Comparison of ENCODE assay signal across 15 mouse cellular contexts in genomic region chr9:120771896-120772530, GRCm38 (mm10).
DNase-seq lines count a peak whose midpoint lies in the region; ATAC-seq lines count a peak whose summit lies in the region.
"Had no signal": no experiment of that assay in that cellular context is flagged by ENCODE, and none has a peak within 500 bp of the region (broad histone marks: within the 10 kb centered on the region; RNA-seq: fewer than 3 reads in every experiment).

No protein-coding gene starts in this region.

- H3K36me3 ChIP-seq in intestine, embryonic 16.5 days (ENCODE audit: control insufficient read depth, insufficient read depth, low read length): no peaks in the 10 kb centered on the region
- H3K36me3 ChIP-seq: midbrain, embryonic 13.5 days had no signal

- peaks cover 55% of the 10 kb centered on the region for H3K4me1 ChIP-seq in intestine, embryonic 16.5 days (ENCODE audit: control insufficient read depth, insufficient read depth, low read length)

- H3K27ac ChIP-seq in intestine, embryonic 16.5 days (ENCODE audit: low read length): peak overlapping the region; percentile 87
- H3K27ac ChIP-seq: forebrain, embryonic 13.5 days; macrophage; midbrain, embryonic 13.5 days had no signal

- no peak overlapping the region for H3K4me3 ChIP-seq in intestine, embryonic 16.5 days (ENCODE audit: low read length)
- H3K4me3 ChIP-seq: forebrain, embryonic 13.5 days; midbrain, embryonic 13.5 days had no signal

- ATAC-seq in intestine, embryonic 16.5 days: no peak
- ATAC-seq: forebrain, embryonic 13.5 days; midbrain, embryonic 13.5 days had no signal

- no peak overlapping the region for H3K4me2 ChIP-seq in intestine, embryonic 16.5 days (ENCODE audit: low read depth, low read length)
- H3K4me2 ChIP-seq: forebrain, embryonic 13.5 days; midbrain, embryonic 13.5 days had no signal

- intact Hi-C loops in heart, postnatal 10 days (cut with DNase I): loop anchor here (10.0 kb wide), 1 partner anchor 293 kb away; no protein-coding TSS in a partner anchor

- no peaks in the 10 kb centered on the region for H3K9me3 ChIP-seq in intestine, embryonic 16.5 days (ENCODE audit: control insufficient read depth, low read length)
- H3K9me3 ChIP-seq: forebrain, embryonic 13.5 days; midbrain, embryonic 13.5 days had no signal

- 41% methylated on average over 4 of the region's 4 CpGs for WGBS in intestine, embryonic 16.5 days

- no peak overlapping the region for H3K9ac ChIP-seq in intestine, embryonic 16.5 days (ENCODE audit: low read depth, low read length)
- H3K9ac ChIP-seq: forebrain, embryonic 13.5 days; midbrain, embryonic 13.5 days had no signal

- H3K27me3 ChIP-seq in intestine, embryonic 16.5 days (replicated peaks; ENCODE audit: control insufficient read depth, insufficient read depth, low read length): no peaks in the 10 kb centered on the region
- H3K27me3 ChIP-seq: forebrain, embryonic 13.5 days; midbrain, embryonic 13.5 days had no signal

- peak; percentile 27 for DNase-seq in heart, adult 8-10 months (ENCODE audit: low spot score)
- no peak for DNase-seq in heart, postnatal 10 days
- peak; percentile 12 for DNase-seq in urinary bladder, adult 2 months (ENCODE audit: low spot score)
- DNase-seq in urinary bladder, adult 18-20 months (ENCODE audit: low spot score in 2 of 2): no peak
- DNase-seq in thymus, postnatal 36 days: no peak
- DNase-seq in kidney, postnatal 25 days: no peak
- DNase-seq in kidney, postnatal 36 days: no peak
- DNase-seq: adrenal gland, postnatal 25 days; cerebellum, postnatal 36 days; right cerebral cortex, postnatal 14 days; thymus, adult 2 months had no signal

Comparison
In these comparisons a context has a peak if more than half of its experiments do, and no peak if none do; other contexts are left out.
1. DNase-seq: peak in heart, adult 8-10 months (single experiment) and urinary bladder, adult 2 months (single experiment); none in heart, postnatal 10 days (0 of 2), urinary bladder, adult 18-20 months (0 of 2), thymus, postnatal 36 days (0 of 2), kidney, postnatal 25 days (0 of 2) and kidney, postnatal 36 days (0 of 2).